Mouse (Mus musculus) megakaryocyte, embryonic 14.5 days (primary cell): ENCODE data around the gene Inpp5k.

Experiments
- FLI1 ChIP-seq: IDR thresholded peaks from 2 replicates; pipeline ENCODE4 v1.6.1; 2012; ENCODE audit warnings: low read length, inconsistent platforms, mixed read lengths
- GATA1 ChIP-seq: IDR thresholded peaks from 3 replicates; pipeline ENCODE4 v1.6.1; 2012; ENCODE audit warnings: mixed read lengths, low read length, inconsistent platforms, borderline replicate concordance

DNA sequence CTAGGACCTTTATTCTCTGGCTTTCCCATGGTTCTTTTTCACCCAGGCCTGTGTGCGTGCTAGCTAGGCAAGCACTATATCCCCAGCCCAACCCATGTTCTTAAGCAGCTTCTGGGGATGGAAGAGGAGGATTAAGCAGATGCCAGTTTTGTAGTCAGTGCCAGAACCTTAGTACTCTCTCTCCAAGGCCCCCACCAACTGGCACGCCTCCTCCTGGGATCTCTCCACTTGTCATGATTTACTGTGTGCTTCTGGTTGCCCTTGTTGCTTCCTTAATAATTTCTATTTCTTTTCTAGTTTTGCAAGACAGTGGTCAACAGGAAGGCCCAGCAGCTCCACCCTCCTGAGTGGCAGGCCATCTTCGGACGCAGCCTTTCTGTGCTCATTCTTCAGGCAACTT, 5.0 kb upstream of the Inpp5k start:
- TF ChIP-seq GATA1 (no peak), FLI1 (no peak)
